Mouse (Mus musculus): Measurements from ENCODE around the gene Asb16.
A peak's percentile ranks its signal among the peaks of the same experiment; 100 is the strongest.
"Not testable (repeated sequence)": the region's sequence is repeated elsewhere in the genome, so short reads cannot be mapped to it uniquely, and the experiment has no call there.

The Asb16 gene

DNA sequence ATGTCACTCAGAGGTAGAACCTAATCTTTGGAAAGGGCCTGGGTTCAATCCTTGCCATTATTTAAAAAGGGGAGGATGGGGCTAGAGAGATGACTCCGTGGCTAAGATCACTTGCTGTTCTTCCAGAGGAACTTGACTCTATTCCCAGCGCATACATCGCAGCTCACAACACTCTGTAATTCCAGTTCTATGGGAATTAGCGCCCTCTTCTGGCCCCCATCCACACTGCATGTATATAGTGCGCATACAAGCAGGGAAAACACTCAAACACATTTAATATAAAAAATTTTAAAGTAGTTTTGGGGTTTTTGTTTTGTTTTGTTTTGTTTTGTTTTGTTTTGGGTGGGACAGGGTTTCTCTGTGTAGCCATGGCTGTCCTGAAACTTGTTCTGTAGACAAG lies 26.7 kb upstream of the Asb16 start:
- no peak for DNase-seq (ENCODE audit: low spot score)

DNA sequence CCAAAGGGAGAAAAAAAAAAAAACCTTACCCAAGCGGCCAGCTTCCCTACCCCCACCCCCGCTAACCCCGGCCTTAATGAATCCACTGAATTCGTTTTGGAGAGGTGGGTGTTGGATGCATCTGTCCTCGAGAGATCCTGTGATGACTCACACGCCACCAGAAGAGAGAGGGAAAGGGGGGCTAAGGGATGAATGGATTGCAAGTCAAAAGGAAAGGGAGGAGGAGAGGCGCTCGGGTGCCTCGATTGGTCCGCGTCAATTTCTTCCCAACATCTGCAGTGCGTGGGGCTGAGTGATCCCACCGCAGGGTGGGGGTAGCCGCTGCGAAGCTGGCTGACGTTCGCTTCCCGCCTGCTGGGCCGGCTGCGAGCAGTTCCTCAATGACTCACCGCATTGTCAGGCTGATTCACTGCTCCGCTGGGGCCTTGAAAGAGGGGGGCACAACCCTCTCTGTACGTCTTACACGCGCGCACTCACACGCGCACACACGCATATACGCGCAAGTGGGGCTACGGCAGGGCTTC lies 23.6 kb upstream of the Asb16 start:
- peak; percentile 40 for DNase-seq (ENCODE audit: low spot score)

DNA sequence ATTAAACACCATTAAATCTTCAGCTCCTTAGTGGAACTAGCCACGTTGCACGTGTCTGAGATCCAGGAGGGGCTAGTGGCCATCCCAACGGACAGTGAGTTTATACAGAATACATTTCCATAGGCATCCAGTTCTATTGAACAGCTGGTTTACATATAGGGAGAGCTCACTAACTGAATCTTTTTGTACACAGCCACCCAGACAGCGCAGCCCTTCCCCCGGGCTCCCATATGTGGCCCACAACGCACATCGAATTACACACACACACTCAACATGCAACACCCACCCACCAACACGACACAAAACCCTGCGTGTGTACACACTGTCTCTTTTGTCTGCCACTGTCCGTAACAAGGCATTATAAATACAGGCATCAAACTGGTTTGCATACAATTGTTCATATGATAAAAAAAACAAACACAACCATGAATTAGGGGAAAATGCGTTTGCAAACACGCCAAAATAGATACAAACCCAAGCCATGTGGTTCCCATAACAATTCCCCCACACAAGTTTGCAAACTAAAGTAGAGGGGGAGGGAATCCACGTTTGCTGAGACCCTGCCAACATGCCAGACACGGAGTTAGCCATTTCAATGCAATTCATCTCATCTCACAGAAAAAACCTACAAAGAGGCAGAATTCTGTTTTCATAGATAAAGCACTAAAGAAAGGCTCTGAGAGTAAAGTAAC lies 22.8 kb upstream of the Asb16 start:
- DNase-seq (ENCODE audit: low spot score): no peak

DNA sequence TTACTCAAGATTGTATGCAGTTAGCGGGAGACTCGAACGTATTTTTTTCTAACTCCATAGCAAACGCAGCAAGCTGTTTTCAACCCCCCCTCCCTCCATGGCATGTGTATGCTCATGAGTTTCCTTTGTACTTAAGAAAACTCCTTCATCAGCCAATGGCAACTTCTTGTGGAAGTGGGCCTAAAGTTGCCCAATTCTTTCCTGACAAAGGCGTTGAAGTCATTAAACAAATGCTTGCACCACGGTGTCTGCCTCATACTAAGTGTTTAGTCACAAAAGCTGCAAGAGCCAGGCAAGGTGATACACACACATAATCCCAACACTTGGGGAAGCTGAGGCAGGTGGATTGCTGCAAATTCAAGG lies 22.3 kb upstream of the Asb16 start:
- DNase-seq (ENCODE audit: low spot score): no peak

DNA sequence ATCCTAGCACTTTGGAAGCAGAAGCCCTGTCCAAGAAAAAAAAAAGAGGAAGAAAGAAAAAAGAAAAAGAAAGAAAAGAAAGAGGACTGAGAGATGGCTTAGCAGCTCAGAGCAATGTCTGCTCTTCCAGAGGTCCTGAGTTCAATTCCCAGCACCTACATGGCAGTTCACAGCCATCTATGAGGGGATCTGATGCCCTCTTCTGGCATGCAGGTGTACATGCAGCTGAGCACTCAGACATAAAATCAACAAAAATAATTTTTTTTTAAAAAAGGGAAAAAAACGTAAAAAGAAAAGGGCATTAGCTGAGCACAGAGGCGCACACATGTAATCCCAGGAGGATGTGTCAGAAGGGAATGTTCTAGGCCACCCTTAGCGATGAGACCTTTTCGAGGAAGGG lies 21.7 kb upstream of the Asb16 start:
- no peak for DNase-seq (ENCODE audit: low spot score)

DNA sequence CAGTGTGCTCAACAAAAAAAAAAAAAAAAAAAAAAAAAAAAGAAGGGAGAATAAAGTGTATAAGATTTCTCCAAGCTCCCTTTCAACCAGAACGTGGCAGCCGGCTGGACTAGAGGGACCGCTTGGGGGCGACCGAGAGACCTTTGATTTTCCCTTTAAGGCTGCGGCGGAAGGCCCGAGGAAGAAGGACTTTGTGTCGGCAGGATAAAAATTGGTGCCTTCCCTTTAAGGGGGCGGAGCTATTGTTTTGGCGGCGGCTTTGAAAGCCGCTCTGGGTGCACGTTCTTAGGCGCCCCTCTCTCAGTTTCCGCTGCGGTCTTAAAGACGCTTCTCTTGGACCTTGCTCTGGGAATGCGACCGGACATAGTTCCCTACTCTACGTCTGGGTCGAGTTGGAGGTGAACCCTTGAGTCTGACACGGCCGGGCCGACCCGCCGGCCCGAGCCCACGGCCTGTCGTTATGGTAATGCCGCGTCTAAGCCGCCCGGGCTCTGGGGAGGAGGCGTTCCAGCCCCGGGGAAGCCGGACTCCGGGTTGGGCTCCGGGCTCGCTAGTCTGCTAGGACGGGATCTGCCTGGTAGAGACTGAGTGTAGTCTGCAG lies 19.8 kb upstream of the Asb16 start, which contains the start of gene BC030867:
Gene BC030867, plus strand, starts transcription at position 253 of the 601 bp plus-strand sequence.
- peak; percentile 97 for DNase-seq (ENCODE audit: low spot score)

DNA sequence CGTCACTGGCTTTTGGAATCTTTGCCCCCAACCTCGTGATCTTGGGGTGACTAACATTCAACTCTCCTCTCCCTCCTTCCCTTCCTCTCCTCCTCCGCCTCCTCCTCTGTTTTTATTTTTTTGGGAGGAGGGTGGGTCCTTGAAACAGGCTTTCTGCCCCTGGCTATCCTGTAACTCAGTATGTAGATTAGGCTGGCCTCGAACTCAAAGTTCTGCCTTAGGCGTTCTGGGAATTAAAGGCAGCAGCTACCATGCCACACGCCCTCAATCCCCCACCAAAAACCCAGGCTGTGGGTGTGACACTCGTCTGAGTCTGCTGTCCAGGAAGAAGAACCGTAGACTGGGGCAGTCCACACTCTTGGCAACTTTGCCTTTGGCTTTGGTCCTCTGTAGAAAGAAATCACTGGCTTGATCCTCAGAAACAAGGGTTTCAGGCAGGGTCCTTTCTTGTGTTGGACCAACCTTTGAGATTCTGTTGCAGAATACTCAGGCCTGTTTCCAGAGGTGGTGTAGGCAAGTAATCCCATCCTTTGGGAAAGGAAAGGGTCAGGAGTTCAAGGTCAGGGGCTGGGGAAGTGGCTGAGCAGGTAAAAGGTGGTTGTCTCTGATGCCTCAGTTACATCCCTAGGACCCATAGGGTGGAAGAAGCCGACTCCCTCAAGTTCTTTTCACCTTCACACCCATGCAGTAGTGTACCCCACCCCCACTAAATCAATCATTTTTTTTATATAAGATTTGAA lies 19.0 kb upstream of the Asb16 start:
- no peak for DNase-seq (ENCODE audit: low spot score)

DNA sequence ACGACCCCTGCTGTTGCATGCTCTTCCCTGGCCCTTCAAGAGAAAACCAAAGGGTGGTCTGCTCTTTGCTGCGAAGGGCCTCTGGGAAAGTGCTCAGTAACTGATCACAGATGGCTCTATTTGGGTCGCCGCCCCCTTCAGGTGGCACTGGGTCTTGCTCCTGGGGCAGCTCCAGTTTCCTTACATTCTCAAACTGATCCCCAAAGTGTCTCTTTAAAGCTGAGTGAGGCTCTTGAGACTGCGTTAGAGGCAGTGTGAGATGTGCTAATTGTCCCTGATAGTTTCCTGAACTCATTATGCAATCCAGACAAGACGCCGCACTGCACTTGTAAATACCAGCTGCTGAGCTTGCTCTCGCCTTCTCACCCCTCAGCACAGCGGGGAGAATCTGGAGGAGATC lies 11.0 kb upstream of the Asb16 start:
- no peak for DNase-seq (ENCODE audit: low spot score)

DNA sequence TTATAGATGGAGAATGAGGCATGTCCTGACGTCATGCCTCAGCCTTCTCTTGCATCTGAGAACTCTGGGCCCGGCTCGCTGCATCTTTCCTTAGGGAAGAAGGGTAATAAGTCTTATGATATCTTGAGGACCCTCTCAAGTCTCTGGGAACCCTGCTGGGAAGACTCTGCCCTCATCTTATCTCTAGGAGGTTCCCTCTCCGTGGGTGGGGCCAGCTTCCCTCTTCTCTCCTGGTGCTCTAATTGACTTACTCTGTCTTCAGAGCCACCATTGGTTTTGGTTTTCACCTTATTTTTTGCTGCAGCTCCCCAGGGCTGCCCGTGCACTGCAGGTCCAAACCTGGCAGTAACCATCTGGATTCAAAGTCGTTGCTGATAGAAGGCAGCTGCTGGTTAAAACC lies 10.4 kb upstream of the Asb16 start:
- DNase-seq (ENCODE audit: low spot score): no peak

DNA sequence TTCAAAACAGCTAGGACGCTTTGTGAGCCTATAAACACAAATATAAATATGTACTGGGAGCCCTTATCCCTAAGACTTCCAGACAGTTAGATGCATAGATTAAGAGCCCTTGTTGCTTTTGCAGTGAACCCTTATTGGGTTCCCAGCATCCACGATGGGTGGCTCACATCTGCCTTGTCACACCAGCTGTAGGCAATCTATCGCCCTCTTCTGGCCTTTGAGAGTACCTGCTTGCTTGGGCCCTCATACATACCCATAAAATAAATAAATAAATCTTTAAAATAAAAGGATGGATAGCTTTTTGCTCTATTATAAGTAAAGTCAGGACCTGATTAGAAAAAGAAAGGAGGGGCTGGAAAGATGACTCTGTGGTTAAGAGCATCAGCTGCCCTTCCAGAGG lies 10.0 kb upstream of the Asb16 start:
- no peak for DNase-seq (ENCODE audit: low spot score)

DNA sequence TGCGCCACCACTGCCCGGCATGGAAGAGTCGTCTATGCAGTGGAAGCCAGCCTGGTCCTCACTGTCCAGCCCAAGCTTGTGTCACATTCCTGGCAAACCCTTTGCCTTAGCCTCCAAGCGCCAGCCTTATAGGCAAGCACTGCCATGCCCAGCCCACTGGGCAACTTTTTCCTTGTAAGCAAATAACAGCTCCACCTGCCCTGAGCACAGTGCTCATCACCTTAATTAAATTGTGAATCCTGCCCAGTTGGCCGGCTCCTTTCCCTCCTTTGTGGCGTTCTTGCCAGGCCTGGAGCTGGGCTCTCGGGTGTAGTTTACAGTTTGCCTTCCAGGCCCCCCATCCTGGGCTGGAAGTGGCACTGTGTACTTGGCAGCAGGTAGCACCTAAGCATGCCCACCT lies 5.3 kb upstream of the Asb16 start:
- no peak for DNase-seq (ENCODE audit: low spot score)

DNA sequence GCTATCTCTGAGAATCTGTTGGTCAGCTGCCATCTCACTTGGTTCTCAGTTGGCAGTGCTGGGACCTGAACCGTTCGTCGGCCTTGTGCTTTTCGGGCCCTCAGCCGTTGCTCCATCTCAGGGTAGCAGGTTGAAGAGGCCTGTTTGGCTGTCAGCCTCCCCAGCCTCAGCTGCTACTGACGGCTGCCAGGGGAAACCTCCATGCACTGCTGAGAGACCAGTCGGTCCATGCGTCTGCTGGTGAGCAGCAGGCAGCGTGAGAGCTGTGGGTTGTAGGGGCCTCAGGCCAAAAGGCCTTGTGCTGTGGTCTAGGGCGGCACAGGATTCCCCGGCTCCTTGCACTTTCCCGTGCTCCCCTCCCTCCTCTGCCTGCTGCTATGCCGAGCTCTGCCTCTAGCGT lies 2.7 kb upstream of the Asb16 start:
- no peak for DNase-seq (ENCODE audit: low spot score)

DNA sequence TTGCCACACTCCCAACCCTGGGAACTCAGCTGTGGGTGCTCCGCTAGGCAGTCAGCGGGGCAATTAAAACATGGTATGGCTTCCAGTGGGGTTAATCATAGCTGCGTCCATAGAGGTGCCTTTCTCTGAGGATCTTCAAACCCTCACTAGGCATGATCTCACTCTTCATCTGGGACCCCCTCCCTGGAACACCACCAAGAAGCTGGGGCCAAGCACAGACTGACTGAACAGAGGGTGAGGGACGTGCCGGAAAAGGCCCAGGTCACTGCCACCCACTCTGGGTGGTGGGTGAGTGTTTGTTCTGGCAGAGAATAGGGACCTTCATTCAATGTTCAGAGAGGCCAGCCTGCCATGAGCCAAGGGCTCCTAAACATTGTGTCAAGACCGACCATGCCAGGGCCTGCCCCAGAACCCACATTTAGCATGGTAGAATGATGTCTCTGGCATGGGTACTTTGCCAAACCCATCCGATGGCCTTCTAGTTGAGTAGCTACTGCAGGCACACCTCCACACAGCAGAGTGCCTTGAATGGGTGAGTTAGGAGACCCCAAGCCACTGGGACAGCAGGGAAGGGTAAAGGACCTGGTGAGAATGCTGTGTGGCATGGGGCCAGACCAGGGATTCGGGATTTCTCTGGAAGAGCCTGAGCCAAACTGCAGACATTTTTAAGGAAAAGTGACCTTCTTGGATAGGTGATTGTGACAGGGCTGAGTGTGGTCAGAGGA lies 1.8 kb upstream of the Asb16 start:
- no peak for DNase-seq (ENCODE audit: low spot score)

DNA sequence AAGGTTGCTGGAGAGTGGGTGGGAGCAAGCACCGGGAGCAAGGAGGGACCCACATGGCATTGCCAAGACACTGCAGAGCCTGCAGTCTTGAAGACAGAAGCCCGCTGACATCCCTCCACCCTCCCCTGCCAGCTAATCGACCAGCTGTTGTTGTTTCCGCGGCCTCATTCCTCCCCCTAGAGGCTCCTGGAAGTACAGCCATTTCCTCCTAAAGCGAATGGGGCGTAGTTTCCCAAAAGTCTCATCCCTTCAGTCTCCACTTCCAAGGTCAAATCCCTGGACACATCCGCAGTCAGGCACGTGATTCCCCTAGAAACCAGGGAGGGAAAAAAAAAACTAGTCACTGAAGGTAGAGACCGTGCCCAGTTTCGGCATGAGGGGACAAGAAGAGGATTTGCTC lies 1.1 kb upstream of the Asb16 start:
- peak; percentile 82 for DNase-seq (ENCODE audit: low spot score)

DNA sequence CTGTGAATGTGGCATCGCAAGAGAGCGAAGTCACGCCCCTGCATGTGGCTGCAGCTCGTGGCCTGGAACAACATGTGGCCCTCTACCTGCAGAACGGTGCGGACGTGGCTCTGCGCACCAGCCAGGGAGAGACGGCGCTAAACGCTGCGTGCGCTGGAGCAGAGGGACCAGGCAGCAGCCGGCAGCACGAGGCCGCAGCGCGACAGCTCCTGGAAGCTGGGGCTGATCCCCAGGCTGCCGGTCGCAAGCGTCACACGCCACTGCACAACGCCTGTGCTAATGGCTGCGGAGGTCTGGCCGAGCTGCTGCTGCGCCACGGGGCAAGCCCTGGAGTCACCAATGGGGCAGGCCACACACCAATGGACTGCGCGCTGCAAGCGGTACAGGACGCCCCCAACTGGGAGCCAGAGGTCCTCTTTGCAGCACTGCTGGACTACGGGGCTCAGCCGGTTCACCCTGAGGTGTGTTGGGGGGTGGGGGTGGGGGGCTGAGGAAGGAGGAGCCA lies 7.9 kb downstream of the Asb16 start:
- no peak for DNase-seq (ENCODE audit: low spot score)

DNA sequence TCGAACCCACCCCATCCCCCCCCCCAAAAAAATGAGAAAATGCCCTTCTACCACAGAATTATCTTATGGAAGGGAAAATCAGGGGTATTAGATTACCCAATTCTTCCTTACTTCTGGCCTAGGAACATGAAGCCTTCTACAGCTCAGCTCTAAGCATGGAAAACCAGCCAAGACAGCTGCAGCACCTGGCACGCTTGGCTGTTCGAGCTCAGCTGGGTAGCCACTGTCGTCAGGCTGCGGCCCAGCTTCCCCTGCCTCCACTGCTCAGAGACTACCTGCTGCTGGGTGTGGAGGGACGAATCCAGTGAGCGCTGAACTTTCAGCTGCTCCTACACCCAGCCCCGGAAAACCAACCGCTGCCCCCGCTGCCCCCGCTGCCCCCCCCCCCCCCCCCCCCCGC lies 9.2 kb downstream of the Asb16 start:
- DNase-seq (ENCODE audit: low spot score): no peak

DNA sequence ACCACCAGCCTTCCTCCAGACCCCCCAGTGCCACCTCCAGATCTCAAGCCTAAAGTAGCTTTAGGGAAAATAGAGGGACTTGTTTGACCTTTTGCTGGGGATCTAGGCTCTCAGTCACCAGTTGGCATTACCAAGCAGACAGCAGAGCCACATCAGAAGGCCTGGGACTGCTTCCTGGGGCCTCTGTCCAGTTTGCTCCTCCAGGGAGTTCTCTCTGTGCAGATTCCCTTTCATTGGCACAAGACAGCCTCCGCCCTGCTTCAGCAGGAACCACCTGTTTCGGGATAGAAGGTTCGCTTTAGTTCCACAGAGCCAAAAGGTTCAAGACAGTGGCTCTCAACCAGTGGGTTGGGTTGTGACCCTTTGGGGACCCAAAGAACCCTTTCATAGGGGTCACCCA lies 11.1 kb downstream of the Asb16 start:
- peak; percentile 38 for DNase-seq (ENCODE audit: low spot score)

DNA sequence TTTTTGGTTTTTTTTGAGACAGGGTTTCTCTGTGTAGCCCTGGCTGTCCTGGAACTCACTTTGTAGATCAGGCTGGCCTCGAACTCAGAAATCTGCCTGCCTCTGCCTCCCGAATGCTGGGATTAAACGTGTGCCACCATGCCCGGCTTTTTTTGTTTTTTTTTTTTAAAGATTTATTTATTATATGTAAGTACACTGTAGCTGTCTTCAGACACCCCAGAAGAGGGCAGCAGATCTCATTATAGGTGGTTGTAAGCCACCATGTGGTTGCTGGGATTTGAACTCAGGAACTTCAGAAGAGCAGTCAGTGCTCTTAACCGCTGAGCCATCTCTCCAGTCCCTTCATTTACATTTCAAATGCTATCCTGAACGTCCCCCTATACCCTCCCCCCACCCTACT lies 11.7 kb downstream of the Asb16 start:
- not testable (repeated sequence) for DNase-seq (ENCODE audit: low spot score)

DNA sequence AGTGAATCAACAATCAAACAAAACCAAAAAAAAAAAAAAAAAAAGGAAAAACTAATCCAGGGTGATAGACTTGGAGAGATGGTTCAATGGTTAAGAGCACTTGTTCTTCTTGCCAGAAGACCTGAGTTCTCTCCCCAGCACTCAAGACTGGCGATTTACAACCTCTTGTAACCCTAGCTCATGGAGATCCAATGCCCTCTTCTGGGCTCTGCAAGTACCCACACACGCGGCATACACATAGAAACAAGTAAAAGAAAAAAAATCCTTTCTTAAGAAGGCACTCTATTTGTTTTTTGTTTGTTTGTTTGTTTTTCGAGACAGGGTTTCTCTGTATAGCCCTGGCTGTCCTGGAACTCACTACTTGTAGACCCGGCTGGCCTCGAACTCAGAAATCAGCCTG lies 15.4 kb downstream of the Asb16 start:
- DNase-seq (ENCODE audit: low spot score): no peak

DNA sequence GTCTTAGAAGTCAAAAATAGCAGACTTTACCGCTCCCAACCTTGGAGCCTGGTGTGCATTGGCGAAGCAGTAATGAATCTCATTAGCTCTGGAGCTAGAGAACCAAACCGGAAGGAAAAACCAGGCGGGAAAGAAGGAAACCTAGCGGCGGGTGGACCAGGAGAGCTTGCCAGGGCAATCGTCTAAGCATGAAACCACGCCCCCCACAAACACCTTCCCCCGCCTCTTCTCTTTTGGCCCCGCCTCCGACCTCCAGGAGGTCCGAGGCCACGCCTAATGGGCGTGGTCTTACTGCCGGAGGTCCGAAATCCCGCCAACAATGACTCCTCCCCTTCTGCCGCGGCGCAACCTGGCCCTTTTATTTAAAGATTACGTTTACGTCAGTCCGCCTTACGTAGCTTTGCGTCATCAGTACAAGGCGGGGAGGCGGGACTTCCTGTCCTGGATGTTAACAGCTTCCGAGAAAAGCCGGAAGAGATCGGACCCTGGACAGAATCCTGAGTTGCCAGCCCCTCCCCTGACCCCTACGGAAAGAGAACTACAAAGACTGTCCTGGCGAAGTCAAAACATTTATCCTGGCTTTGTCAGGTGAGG lies 16.1 kb downstream of the Asb16 start, which contains the start of gene Tmub2:
Gene Tmub2, plus strand, starts transcription at position 431 of the 594 bp plus-strand sequence.
- peak; percentile 97 for DNase-seq (ENCODE audit: low spot score)

DNA sequence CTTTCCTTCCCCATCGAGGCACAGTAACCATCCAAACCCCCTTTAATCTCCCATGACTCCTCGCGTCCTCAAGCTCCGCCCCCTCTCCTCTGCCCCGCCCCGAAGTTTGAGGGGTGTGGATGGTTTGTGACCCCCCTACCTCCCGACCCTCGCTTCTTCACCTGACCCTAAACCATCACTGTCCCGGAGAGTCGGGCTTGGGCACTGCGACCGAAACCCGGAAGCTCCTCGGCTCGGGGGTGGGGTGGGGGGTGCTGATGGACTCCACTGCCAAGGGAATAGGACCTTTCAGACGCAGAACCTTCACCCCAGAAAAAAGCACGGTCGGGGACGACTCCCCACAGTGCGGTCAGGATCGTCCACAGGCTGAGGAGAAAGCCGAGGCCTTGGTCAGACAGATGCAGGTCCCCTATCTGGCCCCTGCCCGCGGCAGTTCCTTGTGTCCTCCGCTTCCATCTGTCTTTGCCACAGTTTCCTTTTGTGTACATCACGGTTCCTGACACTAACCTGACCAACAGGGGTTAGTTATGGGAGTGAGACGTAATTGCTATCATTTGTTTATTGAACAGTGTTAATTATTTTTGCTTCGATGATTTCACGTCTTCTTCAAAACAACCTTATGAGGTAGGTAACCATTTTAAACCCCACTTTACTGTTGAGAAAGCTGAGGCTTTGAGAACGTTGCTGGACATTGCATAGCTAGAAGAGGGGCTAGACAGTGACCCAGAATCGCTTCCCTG lies 16.7 kb downstream of the Asb16 start:
- no peak for DNase-seq (ENCODE audit: low spot score)

All from adipocyte (in vitro differentiated cells).